Mouse (Mus musculus) hindbrain, embryonic 10.5 days (tissue): ENCODE measurements around the gene Hba-x. TPM values are rescaled to one million over a fixed set of nuclear protein-coding genes. Genes with fewer than 3 reads are reported as not detected.

ENCODE experiments used
- DNase-seq: peaks from one replicate; pipeline ENCODE4 v3.0.0-alpha.2; 2017; ENCODE audit warnings: low spot score
- H3K27ac ChIP-seq: fragments of 300-500 bp; sonication (generic); 2 replicates; pipeline ENCODE4 v1.5.1; 2016; ENCODE audit warnings: mild to moderate bottlenecking, moderate library complexity
- H3K27me3 ChIP-seq: fragments of 300-500 bp; sonication (generic); 2 replicates; pipeline ENCODE4 v1.6.1; 2016; ENCODE audit warnings: mild to moderate bottlenecking; ENCODE audit not compliant: poor library complexity, insufficient read depth, severe bottlenecking
- H3K36me3 ChIP-seq: fragments of 300-500 bp; sonication (generic); 2 replicates; pipeline ENCODE4 v1.6.1; 2016; ENCODE audit warnings: mild to moderate bottlenecking, moderate library complexity
- H3K4me1 ChIP-seq: fragments of 300-500 bp; sonication (generic); replicated peaks from 2 replicates; pipeline ENCODE4 v1.6.1; 2016; ENCODE audit warnings: mild to moderate bottlenecking
- H3K4me3 ChIP-seq: fragments of 300-500 bp; sonication (generic); 2 replicates; pipeline ENCODE4 v1.5.1; 2016; ENCODE audit warnings: mild to moderate bottlenecking, moderate library complexity
- H3K9me3 ChIP-seq: fragments of 300-500 bp; sonication (generic); 2 replicates; pipeline ENCODE4 v1.6.1; 2016; ENCODE audit warnings: mild to moderate bottlenecking, moderate library complexity
- WGBS: fragments of 180-500 bp; shearing (Covaris S2); methylation state at CpG from one replicate; pipeline ENCODE4 v1.1.7; 2016; 5-methylcytosine and 5-hydroxymethylcytosine counted together
- polyA plus RNA-seq: library from polyadenylated mRNA; unstranded; fragments of >200 nt; fragmentation: Nextera tagmentation; extraction: Ambion mirVana; gene quantifications from 2 replicates; pipeline ENCODE4 v1.2.1, GENCODE M21; 2016

Gene Hba-x
- polyA plus RNA-seq, 1 experiment from 2014 or later: 3,546 TPM

- Histone ChIP-seq H3K36me3 (peaks cover 98% of the 10 kb centered on the region), H3K4me1 (0 out of 2 replicates have a peak, but pooled peaks cover 6% of the 10 kb centered on the region), H3K9me3 (no peaks in the 10 kb centered on the region), H3K27me3 (no peaks in the 10 kb centered on the region), H3K27ac (no peak overlapping the region), H3K4me3 (no peak overlapping the region)
- DNase-seq: peak; percentile 72
- WGBS: 67% methylated on average over 5 of the region's 5 CpGs
Observed at GRCm38 (mm10) chr11:32238093-32238860, 37.9 kb upstream of the Hba-x start.

- no peaks in the 10 kb centered on the region for H3K9me3 ChIP-seq
- DNase-seq: no peak
- H3K27me3 ChIP-seq: no peaks in the 10 kb centered on the region
- H3K27ac ChIP-seq: no peak overlapping the region
- H3K4me3 ChIP-seq: no peak overlapping the region
- H3K4me1 ChIP-seq: peaks cover 17% of the 10 kb centered on the region; the same call in 1 of the 2 replicates
- peaks cover 97% of the 10 kb centered on the region for H3K36me3 ChIP-seq
Observed at GRCm38 (mm10) chr11:32241391-32241790, 34.8 kb upstream of the Hba-x start.

- no peak for DNase-seq
- Histone ChIP-seq H3K27me3 (no peaks in the 10 kb centered on the region), H3K4me1 (peaks cover 17% of the 10 kb centered on the region; the same call in 1 of the 2 replicates), H3K27ac (no peak overlapping the region), H3K36me3 (peaks cover 97% of the 10 kb centered on the region), H3K4me3 (no peak overlapping the region), H3K9me3 (no peaks in the 10 kb centered on the region)
- 84% methylated on average over 3 of the region's 3 CpGs for WGBS
Observed at GRCm38 (mm10) chr11:32242209-32242608, 34.0 kb upstream of the Hba-x start.

- H3K27ac ChIP-seq: peak overlapping the region; percentile 67; the same call in 1 of the 2 replicates
- DNase-seq: no peak
- H3K36me3 ChIP-seq: peaks cover 97% of the 10 kb centered on the region
- no peaks in the 10 kb centered on the region for H3K9me3 ChIP-seq
- no peak overlapping the region for H3K4me3 ChIP-seq
- peaks cover 17% of the 10 kb centered on the region; the same call in 1 of the 2 replicates for H3K4me1 ChIP-seq
- 66% methylated on average over 7 of the region's 7 CpGs for WGBS
- no peaks in the 10 kb centered on the region for H3K27me3 ChIP-seq
Observed at GRCm38 (mm10) chr11:32243205-32243955, 32.8 kb upstream of the Hba-x start.

GRCm38 (mm10) chr11:32244064-32244463, 32.1 kb upstream of the Hba-x start:
- Histone ChIP-seq H3K9me3 (no peaks in the 10 kb centered on the region), H3K27ac (peak overlapping the region; percentile 67; the same call in 1 of the 2 replicates), H3K4me1 (peaks cover 17% of the 10 kb centered on the region; the same call in 1 of the 2 replicates), H3K36me3 (peaks cover 97% of the 10 kb centered on the region), H3K4me3 (no peak overlapping the region), H3K27me3 (no peaks in the 10 kb centered on the region)
- 82% methylated on average over 3 of the region's 3 CpGs for WGBS
- no peak for DNase-seq

- H3K4me3 ChIP-seq: no peak overlapping the region
- peaks cover 98% of the 10 kb centered on the region for H3K36me3 ChIP-seq
Observed at GRCm38 (mm10) chr11:32244617-32245016, 31.6 kb upstream of the Hba-x start.

GRCm38 (mm10) chr11:32245614-32246013, 30.6 kb upstream of the Hba-x start:
- no peak for DNase-seq
- Histone ChIP-seq H3K4me1 (peaks cover 17% of the 10 kb centered on the region; the same call in 1 of the 2 replicates), H3K27me3 (no peaks in the 10 kb centered on the region), H3K36me3 (peaks cover 98% of the 10 kb centered on the region), H3K9me3 (no peaks in the 10 kb centered on the region), H3K4me3 (no peak overlapping the region), H3K27ac (0 out of 2 replicates have a peak overlapping the region, but pooled peaks have one; percentile 50)
- WGBS: 92% methylated on average over 6 of the region's 6 CpGs

More at GRCm38 (mm10) chr11:32244617-32245016, 31.6 kb upstream of the Hba-x start:
- Histone ChIP-seq H3K4me1 (peaks cover 17% of the 10 kb centered on the region; the same call in 1 of the 2 replicates), H3K27me3 (no peaks in the 10 kb centered on the region), H3K27ac (peak overlapping the region; percentile 67; the same call in 1 of the 2 replicates), H3K9me3 (no peaks in the 10 kb centered on the region)
- 86% methylated on average over 1 of the region's 1 CpGs for WGBS
- DNase-seq: no peak

GRCm38 (mm10) chr11:32247068-32247467, 29.1 kb upstream of the Hba-x start:
- Histone ChIP-seq H3K9me3 (no peaks in the 10 kb centered on the region), H3K4me3 (no peak overlapping the region), H3K4me1 (peaks cover 17% of the 10 kb centered on the region; the same call in 1 of the 2 replicates), H3K27me3 (no peaks in the 10 kb centered on the region), H3K36me3 (peaks cover 98% of the 10 kb centered on the region), H3K27ac (peak overlapping the region; percentile 30; the same call in 1 of the 2 replicates)
- no peak for DNase-seq

GRCm38 (mm10) chr11:32248350-32248749, 27.9 kb upstream of the Hba-x start:
- H3K27me3 ChIP-seq: no peaks in the 10 kb centered on the region
- H3K27ac ChIP-seq: no peak overlapping the region
- H3K9me3 ChIP-seq: no peaks in the 10 kb centered on the region
- peaks cover 98% of the 10 kb centered on the region for H3K36me3 ChIP-seq
- peaks cover 11% of the 10 kb centered on the region; the same call in 1 of the 2 replicates for H3K4me1 ChIP-seq
- no peak overlapping the region for H3K4me3 ChIP-seq
- WGBS: 85% methylated on average over 3 of the region's 3 CpGs
- DNase-seq: no peak

GRCm38 (mm10) chr11:32250880-32251763, 25.1 kb upstream of the Hba-x start:
- Histone ChIP-seq H3K4me3 (no peak overlapping the region), H3K27ac (0 out of 2 replicates have a peak overlapping the region, but pooled peaks have one; percentile 30), H3K36me3 (peaks cover 96% of the 10 kb centered on the region), H3K4me1 (no peaks in the 10 kb centered on the region), H3K9me3 (no peaks in the 10 kb centered on the region), H3K27me3 (no peaks in the 10 kb centered on the region)
- WGBS: 93% methylated on average over 8 of the region's 8 CpGs
- no peak for DNase-seq

- 91% methylated on average over 1 of the region's 1 CpGs for WGBS
- no peak for DNase-seq
- H3K36me3 ChIP-seq: peaks cover 81% of the 10 kb centered on the region
- H3K27me3 ChIP-seq: no peaks in the 10 kb centered on the region
- no peaks in the 10 kb centered on the region for H3K4me1 ChIP-seq
- no peak overlapping the region for H3K4me3 ChIP-seq
- no peak overlapping the region for H3K27ac ChIP-seq
- H3K9me3 ChIP-seq: no peaks in the 10 kb centered on the region
Observed at GRCm38 (mm10) chr11:32253121-32253520, 23.1 kb upstream of the Hba-x start.

GRCm38 (mm10) chr11:32256146-32256545, 20.1 kb upstream of the Hba-x start:
- DNase-seq: no peak
- peaks cover 67% of the 10 kb centered on the region for H3K36me3 ChIP-seq
- WGBS: 93% methylated on average over 1 of the region's 1 CpGs
- H3K4me3 ChIP-seq: no peak overlapping the region
- no peaks in the 10 kb centered on the region for H3K9me3 ChIP-seq
- H3K27ac ChIP-seq: no peak overlapping the region; the same call in 1 of the 2 replicates
- no peaks in the 10 kb centered on the region for H3K4me1 ChIP-seq
- no peaks in the 10 kb centered on the region for H3K27me3 ChIP-seq
